Comparison of ENCODE assay signal across 28 mouse cellular contexts in the genomic region with DNA sequence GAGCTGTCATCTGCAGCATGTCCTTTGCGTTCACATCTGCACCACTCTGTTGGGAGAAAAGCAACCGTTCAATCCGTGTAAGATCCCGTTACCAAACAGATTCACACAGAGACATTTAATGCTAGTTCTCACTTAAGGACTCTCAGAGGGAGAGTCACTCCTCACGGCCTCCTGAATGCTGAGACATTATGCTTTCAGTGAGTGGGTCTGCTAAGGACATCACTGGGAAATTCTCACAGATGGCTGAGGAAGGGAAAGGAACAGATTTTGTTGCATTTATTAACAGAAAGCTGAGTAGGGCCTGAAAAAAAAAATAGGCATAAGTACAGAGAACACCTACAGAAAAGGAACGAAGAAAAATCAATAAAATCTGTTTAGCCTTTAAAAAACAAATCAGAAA. TPM values are rescaled to one million over a fixed set of nuclear protein-coding genes. Genes with fewer than 3 reads are reported as not detected.
DNase-seq lines count a peak whose midpoint lies in the region; ATAC-seq and TF ChIP-seq lines count a peak whose summit lies in the region.
"Had no signal": no experiment of that assay in that cellular context is flagged by ENCODE, and none has a peak within 500 bp of the region (broad histone marks: within the 10 kb centered on the region; RNA-seq: fewer than 3 reads in every experiment).

No protein-coding gene starts in this region.

- peak overlapping the region; percentile 13; the same call in 1 of the 2 replicates for H3K27ac ChIP-seq in left cerebral cortex, adult 2 months
- H3K27ac ChIP-seq: embryonic facial prominence, embryonic 15.5 days; forebrain, embryonic 10.5 days; gastrocnemius, adult 2 months; hindbrain, embryonic 10.5 days; hindbrain, embryonic 14.5 days had no signal

- ATAC-seq in frontal cortex, adult (ENCODE audit: low TSS enrichment): peak; percentile 82
- ATAC-seq: CD4-positive, CD25-positive, alpha-beta regulatory T cell, adult 4 months; forebrain, embryonic 14.5 days had no signal

- no peak for TF ChIP-seq CTCF in left cerebral cortex, adult 2 months (IDR thresholded peaks at IDR 0.05)

- DNase-seq in frontal cortex, postnatal 25 days (ENCODE audit: low spot score in 2 of 2): no peak
- DNase-seq in left cerebral cortex, adult 2 months (ENCODE audit: extremely low spot score in 1 of 2, low spot score in 2 of 2): no peak
- DNase-seq in left cerebral cortex, adult 8-10 months (ENCODE audit: low spot score in 2 of 2): no peak
- DNase-seq in right cerebral cortex, postnatal 10 days (ENCODE audit: low spot score in 2 of 2): peak; percentile 45 to 76
- DNase-seq in right cerebral cortex, postnatal 14 days: no peak
- DNase-seq in thymus, adult 18-20 months: no peak
- DNase-seq: adrenal gland, adult 8-10 months; adrenal gland, postnatal 36 days; B cell, adult 2 months; cerebellum, adult 11 months; cerebellum, adult 8-10 months; cerebellum, postnatal 14 days; embryo, embryonic 11 days; gastrocnemius, adult 2 months; gastrocnemius, postnatal 25 days had no signal

- no peak overlapping the region for H3K4me3 ChIP-seq in left cerebral cortex, adult 2 months
- H3K4me3 ChIP-seq: embryonic facial prominence, embryonic 15.5 days; erythroblast, embryonic 14.5 days; forebrain, embryonic 10.5 days; gastrocnemius, adult 2 months; heart, embryonic 12.5 days; hindbrain, embryonic 10.5 days had no signal

- intact Hi-C loops in left cerebral cortex, adult 2 months (cut with DNase I): no loop called here

RNA-seq across cellular contexts. Expression of gene Gabpb2, which starts 13.8 kb away (rescaled TPM):
- 10 to 100 TPM; 10.9 to 11.8 TPM for total RNA-seq in left cerebral cortex, adult 2 months (2021)
- total RNA-seq in left cerebral cortex, adult 8-10 months (2022): 10 to 100 TPM; 10.4 to 12.5 (median 12.1) TPM

RNA-seq across cellular contexts. Expression of gene Cdc42se1, which starts 24.7 kb away (rescaled TPM):
- total RNA-seq in left cerebral cortex, adult 2 months (2021): 10 to 100 TPM; 67.5 to 70.3 TPM
- 10 to 100 TPM; 63.5 to 76.2 (median 69.3) TPM for total RNA-seq in left cerebral cortex, adult 8-10 months (2022)

RNA-seq across cellular contexts. Expression of gene Mllt11, which starts 28.1 kb away (rescaled TPM):
- total RNA-seq in left cerebral cortex, adult 2 months (2021): 100 to 1,000 TPM; 272 to 277 TPM
- total RNA-seq in left cerebral cortex, adult 8-10 months (2022): 100 to 1,000 TPM; 280 to 293 (median 288) TPM

RNA-seq across cellular contexts. Expression of gene Gm128, which starts 37.5 kb away (rescaled TPM):
- under 1 TPM; 0.20 to 0.61 TPM for total RNA-seq in left cerebral cortex, adult 2 months (2021)
- total RNA-seq in left cerebral cortex, adult 8-10 months (2022): under 1 TPM; 0.24 to 0.67 (median 0.41) TPM
- total RNA-seq: G1E; gastrocnemius, postnatal 25 days; heart, adult 8-10 months; heart, postnatal 25 days had no signal

RNA-seq across cellular contexts. Expression of gene Sema6c, which starts 43.6 kb away (rescaled TPM):
- 10 to 100 TPM; 24.8 to 26.5 TPM for total RNA-seq in left cerebral cortex, adult 2 months (2021)
- 10 to 100 TPM; 22.8 to 27.3 (median 24.9) TPM for total RNA-seq in left cerebral cortex, adult 8-10 months (2022)
- total RNA-seq: granulocyte monocyte progenitor cell, adult 5-6 weeks had no signal

Comparison
In these comparisons a context has a peak if more than half of its experiments do, and no peak if none do; other contexts are left out.
1. DNase-seq: peak in right cerebral cortex, postnatal 10 days (2 of 2); none in frontal cortex, postnatal 25 days (0 of 2), left cerebral cortex, adult 2 months (0 of 2), left cerebral cortex, adult 8-10 months (0 of 2), right cerebral cortex, postnatal 14 days (single experiment) and thymus, adult 18-20 months (0 of 2).